Mouse (Mus musculus): Measurements from ENCODE around the gene Chd2. TPM values are rescaled to one million over a fixed set of nuclear protein-coding genes. Genes with fewer than 3 reads are reported as not detected.

The Chd2 gene
- total RNA-seq, 2 experiments from 2014 or later = 47.2 to 49.8 TPM

GRCm38 (mm10) chr7:73411986-73412385, 129.6 kb downstream of the Chd2 start:
- no peak for DNase-seq (ENCODE audit: low spot score in 2 of 2)

GRCm38 (mm10) chr7:73411523-73411922, 130.1 kb downstream of the Chd2 start:
- no peak for DNase-seq (ENCODE audit: low spot score in 2 of 2)

- no peak for DNase-seq (ENCODE audit: low spot score in 2 of 2)
Observed at GRCm38 (mm10) chr7:73405550-73405949, 136.1 kb downstream of the Chd2 start.

- no peak for DNase-seq (ENCODE audit: low spot score in 2 of 2)
Observed at GRCm38 (mm10) chr7:73403538-73403937, 138.1 kb downstream of the Chd2 start.

GRCm38 (mm10) chr7:73402671-73403070, 139.0 kb downstream of the Chd2 start:
- DNase-seq (ENCODE audit: low spot score in 2 of 2) = no peak

GRCm38 (mm10) chr7:73402106-73402505, 139.5 kb downstream of the Chd2 start:
- no peak for DNase-seq (ENCODE audit: low spot score in 2 of 2)

GRCm38 (mm10) chr7:73400051-73400916, 141.3 kb downstream of the Chd2 start:
- no peak for DNase-seq (ENCODE audit: low spot score in 2 of 2)

GRCm38 (mm10) chr7:73399501-73400044, 142.1 kb downstream of the Chd2 start:
- DNase-seq (ENCODE audit: low spot score in 2 of 2) = peak in 1 of 2 experiments; percentile 77

GRCm38 (mm10) chr7:73398806-73399442, 142.7 kb downstream of the Chd2 start:
- no peak for DNase-seq (ENCODE audit: low spot score in 2 of 2)

- DNase-seq (ENCODE audit: low spot score in 2 of 2) = no peak
Observed at GRCm38 (mm10) chr7:73398319-73398718, 143.3 kb downstream of the Chd2 start.

GRCm38 (mm10) chr7:73394013-73394409, 147.6 kb downstream of the Chd2 start:
- no peak for DNase-seq (ENCODE audit: low spot score in 2 of 2)

- DNase-seq (ENCODE audit: low spot score in 2 of 2) = no peak
Observed at GRCm38 (mm10) chr7:73393307-73394012, 148.2 kb downstream of the Chd2 start.

- no peak for DNase-seq (ENCODE audit: low spot score in 2 of 2)
Observed at GRCm38 (mm10) chr7:73392359-73392758, 149.3 kb downstream of the Chd2 start.

GRCm38 (mm10) chr7:73391518-73392321, 149.9 kb downstream of the Chd2 start:
- DNase-seq (ENCODE audit: low spot score in 2 of 2) = peak in 1 of 2 experiments; percentile 79

- peak; percentile 63 to 80 for DNase-seq (ENCODE audit: low spot score in 2 of 2)
Observed at GRCm38 (mm10) chr7:73391002-73391517, 150.6 kb downstream of the Chd2 start.

- DNase-seq (ENCODE audit: low spot score in 2 of 2) = no peak
Observed at GRCm38 (mm10) chr7:73390426-73391001, 151.1 kb downstream of the Chd2 start.

GRCm38 (mm10) chr7:73389871-73390294, 151.7 kb downstream of the Chd2 start:
- DNase-seq (ENCODE audit: low spot score in 2 of 2) = no peak

- DNase-seq (ENCODE audit: low spot score in 2 of 2) = no peak
Observed at GRCm38 (mm10) chr7:73389419-73389818, 152.2 kb downstream of the Chd2 start.

- DNase-seq (ENCODE audit: low spot score in 2 of 2) = no peak
Observed at GRCm38 (mm10) chr7:73388866-73389265, 152.8 kb downstream of the Chd2 start.

- peak in 1 of 2 experiments; percentile 56 for DNase-seq (ENCODE audit: low spot score in 2 of 2)
Observed at GRCm38 (mm10) chr7:73382843-73383242, 158.8 kb downstream of the Chd2 start.
